Mouse (Mus musculus): ENCODE measurements around the gene Fam69a. TPM values are rescaled to one million over a fixed set of nuclear protein-coding genes. Genes with fewer than 3 reads are reported as not detected.

Gene Fam69a
- polyA plus RNA-seq, 1 experiment from 2014 or later = 8.9 TPM

Other genes with a start within 250 kb of the Fam69a start
- 0.35 and 0.53 TPM in 2 replicates for gene Ube2d2b, start 157.0 kb downstream of the Fam69a start, polyA plus RNA-seq (2015; fragmentation: Nextera tagmentation; extraction: Ambion mirVana)
- 54.3 and 56.7 TPM in 2 replicates for gene Evi5, start 112.0 kb downstream of the Fam69a start, polyA plus RNA-seq (2015; fragmentation: Nextera tagmentation; extraction: Ambion mirVana)
- 26.1 and 26.7 TPM in 2 replicates for gene Rpl5, start 86.6 kb downstream of the Fam69a start, polyA plus RNA-seq (2015; fragmentation: Nextera tagmentation; extraction: Ambion mirVana)
- gene Mtf2, start 78.6 kb upstream of the Fam69a start, polyA plus RNA-seq (2015; fragmentation: Nextera tagmentation; extraction: Ambion mirVana) = 33.2 and 36.6 TPM in 2 replicates
- 18.0 and 22.1 TPM in 2 replicates for gene Tmed5, start 145.5 kb upstream of the Fam69a start, polyA plus RNA-seq (2015; fragmentation: Nextera tagmentation; extraction: Ambion mirVana)
- 3.7 and 4.6 TPM in 2 replicates for gene Ccdc18, start 145.8 kb upstream of the Fam69a start, polyA plus RNA-seq (2015; fragmentation: Nextera tagmentation; extraction: Ambion mirVana)

Measured in liver, embryonic 15.5 days (tissue).